Mouse (Mus musculus) CH12.LX (cell line): ENCODE data around the gene Sdc4.

ENCODE experiments used
- CTCF ChIP-seq, 2 experiments: IDR thresholded peaks in 1 of 2; conservative IDR thresholded peaks in 1 of 2; 2 replicates each; pipeline ENCODE4 v1.5.1; 2011 to 2012; ENCODE audit warnings: low read depth in 2 of 2, low read length in 2 of 2, improper control_type of control experiment in 1 of 2, inconsistent platforms in 1 of 2, mild to moderate bottlenecking in 1 of 2, moderate library complexity in 1 of 2
- KAT2A ChIP-seq: IDR thresholded peaks from 2 replicates; pipeline ENCODE4 v1.6.1; 2012; ENCODE audit warnings: low read length, improper control_type of control experiment, inconsistent platforms; ENCODE audit not compliant: insufficient replicate concordance
- POLR2A ChIP-seq: IDR thresholded peaks from 2 replicates; pipeline ENCODE4 v1.6.1; 2011; ENCODE audit warnings: low read depth, mild to moderate bottlenecking, improper control_type of control experiment, low read length
- RCOR1 ChIP-seq: conservative IDR thresholded peaks from 2 replicates; pipeline ENCODE4 v1.6.1; 2012; ENCODE audit warnings: low read depth, mild to moderate bottlenecking, inconsistent platforms, low read length, improper control_type of control experiment
- ZMIZ1 ChIP-seq: IDR thresholded peaks from 2 replicates; pipeline ENCODE4 v1.6.1; 2012; ENCODE audit warnings: low read depth, mild to moderate bottlenecking, inconsistent platforms, low read length, improper control_type of control experiment

GRCm38 (mm10) chr2:164445399-164446085 lies 1.9 kb upstream of the Sdc4 start:
- TF ChIP-seq CTCF (conservative IDR thresholded peaks at IDR 0.05 in 1 of 2, IDR thresholded peaks at IDR 0.05 in 1 of 2; ENCODE audit: low read depth in 2 of 2, low read length in 2 of 2): no peak
- TF ChIP-seq KAT2A: no peak
- no peak for TF ChIP-seq ZMIZ1
- TF ChIP-seq POLR2A: no peak
- no peak for TF ChIP-seq RCOR1
